In genomic region chr17:26114061-26114460, GRCm38 (mm10) we compare ENCODE assay signal across 7 mouse cellular contexts. TPM values are rescaled to one million over a fixed set of nuclear protein-coding genes. Genes with fewer than 3 reads are reported as not detected.
DNase-seq lines count a peak whose midpoint lies in the region; ATAC-seq and TF ChIP-seq lines count a peak whose summit lies in the region.

No protein-coding gene starts in this region.

- H3K4me3 ChIP-seq in spleen, adult 2 months (ENCODE audit: extremely low read depth, insufficient read depth, insufficient read length) = peak overlapping the region; percentile 65
- peak overlapping the region; percentile 79 for H3K4me3 ChIP-seq in hindbrain, embryonic 11.5 days (ENCODE audit: low read depth, low read length)
- peak overlapping the region; percentile 56 for H3K4me3 ChIP-seq in limb, embryonic 15.5 days

- TF ChIP-seq POLR2A in spleen, adult 2 months (IDR thresholded peaks at IDR 0.05; ENCODE audit: low read depth, low read length) = no peak

- H3K4me2 ChIP-seq in hindbrain, embryonic 11.5 days (replicated peaks; ENCODE audit: low read depth, low read length) = peak overlapping the region; percentile 98
- H3K4me2 ChIP-seq in limb, embryonic 15.5 days = peak overlapping the region; percentile 98; the same call in 1 of the 2 replicates

- no peak for ATAC-seq in hindbrain, embryonic 11.5 days (ENCODE audit: low FRiP score)
- no peak for ATAC-seq in limb, embryonic 15.5 days (ENCODE audit: insufficient number of reproducible peaks, low FRiP score, low TSS enrichment, low read depth)
- ATAC-seq in monocyte, adult 5-6 weeks (replicated peaks; ENCODE audit: insufficient number of reproducible peaks, low FRiP score, low TSS enrichment, poor library complexity, severe bottlenecking) = no peak

- H3K9ac ChIP-seq in hindbrain, embryonic 11.5 days (ENCODE audit: low read depth, low read length) = no peak overlapping the region
- H3K9ac ChIP-seq in limb, embryonic 15.5 days = no peak overlapping the region

- no peak for TF ChIP-seq CTCF in spleen, adult 2 months (IDR thresholded peaks at IDR 0.05; ENCODE audit: extremely low read depth, insufficient read depth, insufficient read length, insufficient replicate concordance)

- no peaks in the 10 kb centered on the region for H3K27me3 ChIP-seq in spleen, adult 2 months (ENCODE audit: control insufficient read depth, insufficient read depth, low read length)
- peaks cover 42% of the 10 kb centered on the region for H3K27me3 ChIP-seq in hindbrain, embryonic 11.5 days (ENCODE audit: control insufficient read depth, insufficient read depth, low read length)
- peaks cover 95% of the 10 kb centered on the region for H3K27me3 ChIP-seq in limb, embryonic 15.5 days

- H3K36me3 ChIP-seq in spleen, adult 2 months (ENCODE audit: control insufficient read depth, insufficient read depth, low read length) = no peaks in the 10 kb centered on the region
- no peaks in the 10 kb centered on the region for H3K36me3 ChIP-seq in hindbrain, embryonic 11.5 days (ENCODE audit: control insufficient read depth, insufficient read depth, low read length)
- no peaks in the 10 kb centered on the region for H3K36me3 ChIP-seq in limb, embryonic 15.5 days

- DNase-seq in spleen, adult 2 months (ENCODE audit: low read depth in 1 of 2, low spot score in 2 of 2) = no peak
- DNase-seq in spleen, postnatal 4 days (ENCODE audit: low spot score in 2 of 2) = no peak
- no peak for DNase-seq in hindbrain, embryonic 11.5 days (ENCODE audit: low spot score)
- DNase-seq in adrenal gland, adult 2 months = no peak
- no peak for DNase-seq in cerebellum, adult 8-10 months

- WGBS in spleen, adult 2 months = 33% methylated on average over 8 of the region's 8 CpGs
- 11% methylated on average over 8 of the region's 8 CpGs for WGBS in hindbrain, embryonic 11.5 days
- 14% methylated on average over 8 of the region's 8 CpGs for WGBS in limb, embryonic 15.5 days

- no peaks in the 10 kb centered on the region; the same call in 1 of the 2 replicates for H3K4me1 ChIP-seq in spleen, adult 2 months (ENCODE audit: control insufficient read depth, insufficient read depth, insufficient read length)
- peaks cover 5% of the 10 kb centered on the region for H3K4me1 ChIP-seq in hindbrain, embryonic 11.5 days (replicated peaks; ENCODE audit: control insufficient read depth, insufficient read depth, low read length)
- peaks cover 13% of the 10 kb centered on the region for H3K4me1 ChIP-seq in limb, embryonic 15.5 days

- no peak overlapping the region for H3K27ac ChIP-seq in spleen, adult 2 months (ENCODE audit: insufficient read depth, low read length)
- no peak overlapping the region for H3K27ac ChIP-seq in hindbrain, embryonic 11.5 days (ENCODE audit: low read depth, low read length)
- no peak overlapping the region for H3K27ac ChIP-seq in limb, embryonic 15.5 days

- no peaks in the 10 kb centered on the region for H3K9me3 ChIP-seq in hindbrain, embryonic 11.5 days (ENCODE audit: control insufficient read depth, low read length)
- no peaks in the 10 kb centered on the region for H3K9me3 ChIP-seq in limb, embryonic 15.5 days

RNA-seq across cellular contexts. Expression of gene Tmem8, which starts 1.0 kb away (rescaled TPM):
- polyA plus RNA-seq in spleen, adult 2 months (2012; rRNA removed) = 44.9 and 58.3 TPM in 2 replicates
- polyA plus RNA-seq in hindbrain, embryonic 11.5 days (2014; fragmentation: Nextera tagmentation; extraction: Ambion mirVana) = 1.0 and 1.1 TPM in 2 replicates
- polyA plus RNA-seq in limb, embryonic 15.5 days (2015; fragmentation: Nextera tagmentation; extraction: Ambion mirVana) = 2.0 and 2.7 TPM in 2 replicates
- 1 to 10 TPM; 7.8 to 8.4 TPM for total RNA-seq in adrenal gland, adult 2 months (2021)
- 25.4 and 26.9 TPM in 2 replicates for polyA plus RNA-seq in adrenal gland, adult 2 months (2012; rRNA removed)
- 7.4 to 10.9 TPM (median 8.5 TPM) in 3 replicates for total RNA-seq in monocyte, adult 5-6 weeks (2017)

RNA-seq across cellular contexts. Expression of gene Mrpl28, which starts 9.2 kb away (rescaled TPM):
- polyA plus RNA-seq in spleen, adult 2 months (2012; rRNA removed) = 39.5 and 49.5 TPM in 2 replicates
- 244 TPM in 2 replicates for polyA plus RNA-seq in hindbrain, embryonic 11.5 days (2014; fragmentation: Nextera tagmentation; extraction: Ambion mirVana)
- 178 and 185 TPM in 2 replicates for polyA plus RNA-seq in limb, embryonic 15.5 days (2015; fragmentation: Nextera tagmentation; extraction: Ambion mirVana)
- total RNA-seq in adrenal gland, adult 2 months (2021) = 10 to 100 TPM; 77.7 to 87.8 TPM
- polyA plus RNA-seq in adrenal gland, adult 2 months (2012; rRNA removed) = 78.6 and 81.4 TPM in 2 replicates
- total RNA-seq in monocyte, adult 5-6 weeks (2017) = 13.0 to 19.6 TPM (median 13.9 TPM) in 3 replicates

RNA-seq across cellular contexts. Expression of gene Nme4, which starts 18.7 kb away (rescaled TPM):
- polyA plus RNA-seq in spleen, adult 2 months (2012; rRNA removed) = 13.7 and 17.7 TPM in 2 replicates
- 60.3 and 62.6 TPM in 2 replicates for polyA plus RNA-seq in hindbrain, embryonic 11.5 days (2014; fragmentation: Nextera tagmentation; extraction: Ambion mirVana)
- 92.6 and 95.8 TPM in 2 replicates for polyA plus RNA-seq in limb, embryonic 15.5 days (2015; fragmentation: Nextera tagmentation; extraction: Ambion mirVana)
- total RNA-seq in adrenal gland, adult 2 months (2021) = 1 to 10 TPM; 2.5 to 5.1 TPM
- polyA plus RNA-seq in adrenal gland, adult 2 months (2012; rRNA removed) = 19.4 and 23.9 TPM in 2 replicates
- 1.1 TPM in 1 of 3 replicates, not detected in the others for total RNA-seq in monocyte, adult 5-6 weeks (2017)

RNA-seq across cellular contexts. Expression of gene Decr2, which starts 23.9 kb away (rescaled TPM):
- 5.7 and 5.8 TPM in 2 replicates for polyA plus RNA-seq in spleen, adult 2 months (2012; rRNA removed)
- 20.4 and 24.7 TPM in 2 replicates for polyA plus RNA-seq in hindbrain, embryonic 11.5 days (2014; fragmentation: Nextera tagmentation; extraction: Ambion mirVana)
- 39.8 and 40.9 TPM in 2 replicates for polyA plus RNA-seq in limb, embryonic 15.5 days (2015; fragmentation: Nextera tagmentation; extraction: Ambion mirVana)
- 10 to 100 TPM; 24.2 to 25.2 TPM for total RNA-seq in adrenal gland, adult 2 months (2021)
- 8.5 and 10.2 TPM in 2 replicates for polyA plus RNA-seq in adrenal gland, adult 2 months (2012; rRNA removed)
- total RNA-seq in monocyte, adult 5-6 weeks (2017) = 7.7 to 13.9 TPM (median 12.5 TPM) in 3 replicates

RNA-seq across cellular contexts. Expression of gene Axin1, which starts 24.4 kb away (rescaled TPM):
- polyA plus RNA-seq in spleen, adult 2 months (2012; rRNA removed) = 18.6 and 18.9 TPM in 2 replicates
- polyA plus RNA-seq in hindbrain, embryonic 11.5 days (2014; fragmentation: Nextera tagmentation; extraction: Ambion mirVana) = 8.6 and 12.4 TPM in 2 replicates
- 9.3 TPM in 2 replicates for polyA plus RNA-seq in limb, embryonic 15.5 days (2015; fragmentation: Nextera tagmentation; extraction: Ambion mirVana)
- total RNA-seq in adrenal gland, adult 2 months (2021) = 10 to 100 TPM; 38.5 to 39.3 TPM
- 15.1 and 17.6 TPM in 2 replicates for polyA plus RNA-seq in adrenal gland, adult 2 months (2012; rRNA removed)
- 163 to 305 TPM (median 248 TPM) in 3 replicates for total RNA-seq in monocyte, adult 5-6 weeks (2017)
